Mouse (Mus musculus) lung, adult 2 months (tissue): ENCODE measurements at regions not wholly inside any gene's neighbourhood (a gene's known extent, or its start where the extent isn't known, plus 50 kb on each side); places are given as distances from the start of the nearest gene placed in this dataset.

ENCODE experiments used
- CTCF ChIP-seq: fragments of 200-500 bp; IDR thresholded peaks from 2 replicates; pipeline ENCODE4 v1.5.1; 2011; ENCODE audit warnings: mild to moderate bottlenecking, low read length, control low read depth; ENCODE audit not compliant: insufficient read depth
- POLR2A ChIP-seq: fragments of 200-500 bp; IDR thresholded peaks from 2 replicates; pipeline ENCODE4 v1.6.1; 2011; ENCODE audit warnings: low read depth, mild to moderate bottlenecking, control low read depth, low read length, borderline replicate concordance; ENCODE audit errors: extremely low read depth

DNA sequence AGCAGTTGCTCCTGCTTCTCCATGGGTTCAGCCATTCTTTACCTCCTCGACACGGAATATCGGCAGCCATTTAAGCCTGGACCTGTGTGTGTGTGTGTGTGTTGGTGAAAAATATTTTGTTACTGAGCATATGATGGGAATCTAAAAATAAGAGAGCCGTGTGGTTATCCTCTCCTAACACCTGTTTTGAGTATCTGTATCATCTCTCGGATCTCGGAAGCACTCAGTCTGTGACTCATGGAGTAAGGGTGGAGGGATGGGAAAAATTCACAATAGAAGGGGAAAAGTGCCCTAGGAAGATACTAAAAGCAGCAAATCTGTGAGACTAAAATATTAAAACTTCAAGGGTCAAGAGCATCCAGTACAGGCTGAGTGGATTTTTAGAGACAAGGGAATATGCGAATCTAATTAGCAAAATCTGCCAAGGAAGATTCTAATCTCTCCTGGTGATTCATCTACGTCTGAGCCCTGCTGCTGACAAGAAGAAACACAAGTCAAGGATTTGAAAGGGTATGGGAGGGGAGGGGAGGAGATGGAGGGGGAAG, 107.1 kb upstream of the Krr1 start:
- TF ChIP-seq POLR2A: no peak
- no peak for TF ChIP-seq CTCF
